Mouse (Mus musculus): ENCODE results near the gene S1pr4.

- no peak for TF ChIP-seq CTCF (IDR thresholded peaks at IDR 0.05; ENCODE audit: insufficient read depth, low read length)
- TF ChIP-seq POLR2A (IDR thresholded peaks at IDR 0.05; ENCODE audit: borderline replicate concordance, extremely low read depth, low read depth, low read length), result no peak
These were observed 2.3 kb downstream of the S1pr4 start for GRCm38 (mm10) chr10:81497401-81498270.
